Mouse (Mus musculus): ENCODE data around the gene Ntpcr. TPM values are rescaled to one million over a fixed set of nuclear protein-coding genes. Genes with fewer than 3 reads are reported as not detected.

The Ntpcr gene
- 31.4 and 35.5 TPM in 2 replicates for polyA plus RNA-seq (2015; fragmentation: Nextera tagmentation; extraction: Ambion mirVana)

DNA sequence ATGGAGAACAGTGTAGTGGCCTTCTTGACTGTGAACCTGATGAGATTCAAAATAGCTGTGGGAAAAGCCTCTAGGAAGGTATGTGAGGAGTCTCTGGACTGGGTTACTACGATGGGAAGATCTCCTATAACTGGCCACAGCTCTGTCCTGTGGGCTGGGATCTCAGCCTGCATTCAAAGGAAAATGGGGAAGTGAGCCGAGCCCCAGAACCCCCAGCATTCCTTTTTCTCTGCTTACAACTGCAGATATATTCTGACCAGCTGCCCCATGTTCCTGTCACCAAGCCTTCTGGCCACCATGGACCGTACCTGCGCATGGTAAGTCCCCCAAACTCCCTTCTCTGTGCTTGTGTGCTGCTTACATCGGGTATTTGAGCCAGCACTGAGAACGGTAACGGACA lies at the start of gene Ntpcr:
Ntpcr (plus strand) TSS at position 218 of the 400 bp plus-strand sequence.
- Histone ChIP-seq H3K9me3 (ENCODE audit: control insufficient read depth, low read length) (no peaks in the 10 kb centered on the region), H3K4me3 (ENCODE audit: low read length) (no peak within 1 kb of the TSS), H3K36me3 (ENCODE audit: control insufficient read depth, insufficient read depth, low read length) (no peaks in the 10 kb centered on the region), H3K27ac (ENCODE audit: low read length) (no peak within 1 kb of the TSS), H3K4me1 (replicated peaks; ENCODE audit: control insufficient read depth, insufficient read depth, low read length) (peaks cover 7% of the 10 kb centered on the region; the same call in 1 of the 2 replicates), H3K4me2 (ENCODE audit: low read depth, low read length) (no peak within 1 kb of the TSS), H3K9ac (ENCODE audit: low read length) (no peak within 1 kb of the TSS), H3K27me3 (ENCODE audit: control insufficient read depth, insufficient read depth, low read depth, low read length) (no peaks in the 10 kb centered on the region)
- WGBS = 64% methylated on average over 7 of the region's 7 CpGs
- no peak for ATAC-seq (ENCODE audit: low read depth)

- no peak overlapping the region for H3K4me3 ChIP-seq (ENCODE audit: low read length)
- H3K9ac ChIP-seq (ENCODE audit: low read length) = no peak overlapping the region
- no peak overlapping the region for H3K27ac ChIP-seq (ENCODE audit: low read length)
- 41% methylated on average over 8 of the region's 8 CpGs for WGBS
- no peaks in the 10 kb centered on the region for H3K4me1 ChIP-seq (replicated peaks; ENCODE audit: control insufficient read depth, insufficient read depth, low read length)
- H3K4me2 ChIP-seq (ENCODE audit: low read depth, low read length) = no peak overlapping the region
- no peak for ATAC-seq (ENCODE audit: low read depth)
- no peaks in the 10 kb centered on the region for H3K9me3 ChIP-seq (ENCODE audit: control insufficient read depth, low read length)
- no peaks in the 10 kb centered on the region for H3K27me3 ChIP-seq (ENCODE audit: control insufficient read depth, insufficient read depth, low read depth, low read length)
- H3K36me3 ChIP-seq (ENCODE audit: control insufficient read depth, insufficient read depth, low read length) = no peaks in the 10 kb centered on the region
Observed at GRCm38 (mm10) chr8:125680851-125681408, 48.8 kb upstream of the Ntpcr start.

DNA sequence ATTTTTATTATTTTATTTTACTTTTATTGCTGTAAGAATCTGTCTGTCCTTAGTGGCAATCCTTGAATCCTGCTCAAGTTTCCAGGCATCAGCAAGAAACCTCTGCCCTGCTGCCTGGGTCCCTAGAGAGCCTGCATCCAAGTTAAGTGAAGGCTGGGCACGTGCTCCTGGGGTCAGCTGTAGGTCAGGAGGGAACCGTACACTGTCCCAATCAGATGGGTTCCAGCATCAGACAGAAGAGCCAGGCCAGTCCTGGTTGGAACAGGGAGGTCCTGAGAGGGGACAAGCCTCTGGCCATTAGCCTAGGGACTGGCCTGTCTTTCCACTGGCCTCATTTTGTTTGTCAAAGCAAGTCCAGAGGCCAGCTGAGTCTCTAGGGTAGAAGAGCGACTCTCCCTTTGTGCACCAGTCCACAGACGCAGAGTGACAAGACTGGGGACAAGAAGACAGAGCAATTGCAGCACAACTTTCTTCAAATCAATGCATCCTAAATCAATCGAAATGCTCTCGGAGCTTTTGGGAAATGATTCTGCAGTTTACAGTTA lies 44.5 kb upstream of the Ntpcr start:
- H3K27me3 ChIP-seq (ENCODE audit: control insufficient read depth, insufficient read depth, low read depth, low read length) = no peaks in the 10 kb centered on the region
- H3K4me2 ChIP-seq (ENCODE audit: low read depth, low read length) = no peak overlapping the region
- WGBS = 56% methylated on average over 6 of the region's 6 CpGs
- no peaks in the 10 kb centered on the region for H3K9me3 ChIP-seq (ENCODE audit: control insufficient read depth, low read length)
- H3K36me3 ChIP-seq (ENCODE audit: control insufficient read depth, insufficient read depth, low read length) = no peaks in the 10 kb centered on the region
- no peak for ATAC-seq (ENCODE audit: low read depth)
- H3K4me3 ChIP-seq (ENCODE audit: low read length) = no peak overlapping the region
- H3K4me1 ChIP-seq (replicated peaks; ENCODE audit: control insufficient read depth, insufficient read depth, low read length) = no peaks in the 10 kb centered on the region
- H3K9ac ChIP-seq (ENCODE audit: low read length) = no peak overlapping the region
- no peak overlapping the region for H3K27ac ChIP-seq (ENCODE audit: low read length)

- no peak for ATAC-seq (ENCODE audit: low read depth)
- H3K27ac ChIP-seq (ENCODE audit: low read length) = no peak overlapping the region
- H3K4me2 ChIP-seq (ENCODE audit: low read depth, low read length) = no peak overlapping the region
- H3K9me3 ChIP-seq (ENCODE audit: control insufficient read depth, low read length) = no peaks in the 10 kb centered on the region
- no peaks in the 10 kb centered on the region for H3K36me3 ChIP-seq (ENCODE audit: control insufficient read depth, insufficient read depth, low read length)
- no peaks in the 10 kb centered on the region for H3K4me1 ChIP-seq (replicated peaks; ENCODE audit: control insufficient read depth, insufficient read depth, low read length)
- H3K27me3 ChIP-seq (ENCODE audit: control insufficient read depth, insufficient read depth, low read depth, low read length) = no peaks in the 10 kb centered on the region
- H3K9ac ChIP-seq (ENCODE audit: low read length) = no peak overlapping the region
- WGBS = 39% methylated on average over 9 of the region's 9 CpGs
- no peak overlapping the region for H3K4me3 ChIP-seq (ENCODE audit: low read length)
Observed at GRCm38 (mm10) chr8:125686221-125686865, 43.4 kb upstream of the Ntpcr start.

DNA sequence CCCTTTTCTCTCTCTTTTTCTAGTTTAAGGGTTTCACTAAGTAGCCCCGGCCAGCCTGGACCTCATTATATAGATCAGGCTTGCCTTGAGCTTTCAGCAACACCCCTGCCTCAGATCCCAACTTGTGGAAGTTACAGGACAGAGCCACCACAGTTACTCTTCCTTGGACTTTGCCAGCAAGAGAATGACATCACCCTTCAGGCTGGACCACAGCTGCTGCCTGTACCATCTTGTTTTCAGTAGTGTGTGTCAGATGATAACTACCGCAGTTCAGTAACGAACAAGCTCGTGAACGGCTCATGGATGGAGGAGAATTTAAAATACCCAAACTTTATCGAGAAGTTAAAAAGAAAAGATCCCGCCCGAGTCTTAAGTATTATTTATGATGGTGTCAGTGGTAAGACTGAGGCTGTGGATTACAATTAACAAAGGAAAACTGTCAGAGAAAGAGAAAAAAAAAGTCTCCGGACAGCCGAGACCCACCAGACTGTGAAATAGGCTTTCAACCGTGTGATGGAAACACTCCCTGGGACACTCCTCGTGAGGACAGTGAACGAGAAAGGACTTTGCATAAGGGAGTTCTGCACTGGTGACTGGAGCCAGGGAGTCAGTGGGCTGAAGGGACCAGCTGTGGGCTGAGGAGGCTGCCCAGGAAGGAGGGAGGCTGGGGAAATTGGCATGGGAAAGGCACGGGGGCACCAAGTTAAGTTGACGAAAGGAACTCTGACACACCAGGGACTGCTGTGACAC lies 39.4 kb upstream of the Ntpcr start:
- H3K4me2 ChIP-seq (ENCODE audit: low read depth, low read length) = no peak overlapping the region
- H3K4me3 ChIP-seq (ENCODE audit: low read length) = no peak overlapping the region
- no peaks in the 10 kb centered on the region for H3K9me3 ChIP-seq (ENCODE audit: control insufficient read depth, low read length)
- H3K9ac ChIP-seq (ENCODE audit: low read length) = no peak overlapping the region
- ATAC-seq (ENCODE audit: low read depth) = no peak
- WGBS = 76% methylated on average over 15 of the region's 15 CpGs
- no peaks in the 10 kb centered on the region for H3K4me1 ChIP-seq (replicated peaks; ENCODE audit: control insufficient read depth, insufficient read depth, low read length)
- no peaks in the 10 kb centered on the region for H3K36me3 ChIP-seq (ENCODE audit: control insufficient read depth, insufficient read depth, low read length)
- H3K27ac ChIP-seq (ENCODE audit: low read length) = no peak overlapping the region
- no peaks in the 10 kb centered on the region for H3K27me3 ChIP-seq (ENCODE audit: control insufficient read depth, insufficient read depth, low read depth, low read length)

GRCm38 (mm10) chr8:125690961-125691360 lies 38.8 kb upstream of the Ntpcr start:
- no peak overlapping the region for H3K4me2 ChIP-seq (ENCODE audit: low read depth, low read length)
- no peak overlapping the region for H3K4me3 ChIP-seq (ENCODE audit: low read length)
- no peak overlapping the region for H3K27ac ChIP-seq (ENCODE audit: low read length)
- no peaks in the 10 kb centered on the region for H3K9me3 ChIP-seq (ENCODE audit: control insufficient read depth, low read length)
- no peak for ATAC-seq (ENCODE audit: low read depth)
- H3K27me3 ChIP-seq (ENCODE audit: control insufficient read depth, insufficient read depth, low read depth, low read length) = no peaks in the 10 kb centered on the region
- H3K4me1 ChIP-seq (replicated peaks; ENCODE audit: control insufficient read depth, insufficient read depth, low read length) = no peaks in the 10 kb centered on the region
- no peak overlapping the region for H3K9ac ChIP-seq (ENCODE audit: low read length)
- H3K36me3 ChIP-seq (ENCODE audit: control insufficient read depth, insufficient read depth, low read length) = no peaks in the 10 kb centered on the region
- 83% methylated on average over 3 of the region's 3 CpGs for WGBS

DNA sequence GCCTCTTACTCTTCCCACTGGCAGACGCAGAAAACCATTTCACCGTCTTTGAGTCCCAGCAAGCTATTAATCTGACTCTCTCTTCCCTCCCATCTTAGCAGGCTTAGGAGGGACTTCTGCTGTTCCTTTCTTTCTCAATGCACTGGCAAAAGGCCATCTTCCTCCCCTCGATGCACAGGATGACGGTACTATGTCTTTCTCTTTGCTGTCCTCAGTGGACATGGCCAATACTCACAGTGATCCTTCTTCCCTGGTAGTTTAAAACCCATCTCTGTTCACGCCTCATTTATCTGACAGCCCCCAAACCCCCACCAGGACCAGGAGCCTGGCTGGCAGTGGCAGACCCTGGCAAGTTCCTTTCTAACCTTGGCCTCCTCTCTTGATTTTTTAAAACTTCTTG lies 37.3 kb upstream of the Ntpcr start:
- no peak for ATAC-seq (ENCODE audit: low read depth)
- no peaks in the 10 kb centered on the region for H3K9me3 ChIP-seq (ENCODE audit: control insufficient read depth, low read length)
- H3K27me3 ChIP-seq (ENCODE audit: control insufficient read depth, insufficient read depth, low read depth, low read length) = no peaks in the 10 kb centered on the region
- no peaks in the 10 kb centered on the region for H3K36me3 ChIP-seq (ENCODE audit: control insufficient read depth, insufficient read depth, low read length)
- no peaks in the 10 kb centered on the region for H3K4me1 ChIP-seq (replicated peaks; ENCODE audit: control insufficient read depth, insufficient read depth, low read length)
- H3K9ac ChIP-seq (ENCODE audit: low read length) = no peak overlapping the region
- H3K4me2 ChIP-seq (ENCODE audit: low read depth, low read length) = no peak overlapping the region
- no peak overlapping the region for H3K27ac ChIP-seq (ENCODE audit: low read length)
- no peak overlapping the region for H3K4me3 ChIP-seq (ENCODE audit: low read length)
- WGBS = 44% methylated on average over 5 of the region's 5 CpGs

DNA sequence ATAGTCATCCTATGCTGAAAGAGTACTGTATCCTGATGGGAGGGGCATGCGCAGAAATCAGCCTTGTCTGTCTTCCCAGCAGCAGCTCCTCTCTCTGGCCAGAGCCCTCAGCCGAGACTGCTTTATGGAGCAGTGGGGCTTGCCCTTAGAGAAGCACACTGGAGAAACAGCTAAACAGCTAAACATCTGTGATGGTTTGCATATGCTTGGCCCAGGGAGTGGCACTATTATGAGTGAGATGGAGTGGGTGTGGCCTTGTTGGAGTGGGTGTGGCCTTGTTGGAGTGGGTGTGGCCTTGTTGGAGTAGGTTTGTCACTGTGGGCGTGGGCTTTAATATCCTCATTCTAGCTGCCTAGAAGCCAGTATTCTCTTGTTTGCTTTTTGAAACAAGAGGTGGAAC lies 36.6 kb upstream of the Ntpcr start:
- Histone ChIP-seq H3K4me2 (ENCODE audit: low read depth, low read length) (no peak overlapping the region), H3K27me3 (ENCODE audit: control insufficient read depth, insufficient read depth, low read depth, low read length) (no peaks in the 10 kb centered on the region), H3K27ac (ENCODE audit: low read length) (no peak overlapping the region), H3K4me3 (ENCODE audit: low read length) (no peak overlapping the region), H3K9ac (ENCODE audit: low read length) (no peak overlapping the region), H3K9me3 (ENCODE audit: control insufficient read depth, low read length) (no peaks in the 10 kb centered on the region), H3K4me1 (replicated peaks; ENCODE audit: control insufficient read depth, insufficient read depth, low read length) (no peaks in the 10 kb centered on the region), H3K36me3 (ENCODE audit: control insufficient read depth, insufficient read depth, low read length) (no peaks in the 10 kb centered on the region)
- ATAC-seq (ENCODE audit: low read depth) = no peak; the same call in 1 of the 2 replicates
- WGBS = 70% methylated on average over 3 of the region's 3 CpGs

DNA sequence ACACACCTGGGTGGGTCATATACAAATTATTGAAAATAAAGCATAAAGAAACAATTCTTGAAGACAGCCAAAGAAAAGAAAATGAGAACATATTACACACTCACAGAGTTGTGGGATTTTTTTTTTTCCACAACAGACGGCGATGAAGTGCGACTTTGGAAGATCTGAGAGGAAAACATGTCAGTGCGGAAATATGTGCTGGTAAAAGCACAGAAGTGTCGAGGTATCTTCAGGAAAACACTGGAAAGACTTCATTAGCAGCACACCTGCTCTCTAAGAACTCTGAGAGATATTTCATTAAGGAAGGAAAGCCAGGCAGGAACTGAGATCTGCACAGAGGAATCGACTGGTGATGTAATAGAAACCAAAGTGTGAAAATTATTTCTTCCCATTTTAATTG lies 33.8 kb upstream of the Ntpcr start:
- no peak overlapping the region for H3K9ac ChIP-seq (ENCODE audit: low read length)
- no peak overlapping the region for H3K27ac ChIP-seq (ENCODE audit: low read length)

More for the DNA sequence above, 33.8 kb upstream of the Ntpcr start:
- Histone ChIP-seq H3K4me3 (ENCODE audit: low read length) (no peak overlapping the region), H3K36me3 (ENCODE audit: control insufficient read depth, insufficient read depth, low read length) (no peaks in the 10 kb centered on the region), H3K27me3 (ENCODE audit: control insufficient read depth, insufficient read depth, low read depth, low read length) (no peaks in the 10 kb centered on the region), H3K4me2 (ENCODE audit: low read depth, low read length) (no peak overlapping the region), H3K9me3 (ENCODE audit: control insufficient read depth, low read length) (no peaks in the 10 kb centered on the region; the same call in 1 of the 2 replicates), H3K4me1 (replicated peaks; ENCODE audit: control insufficient read depth, insufficient read depth, low read length) (no peaks in the 10 kb centered on the region)
- WGBS = 82% methylated on average over 6 of the region's 6 CpGs
- no peak for ATAC-seq (ENCODE audit: low read depth)

All from lung, embryonic 16.5 days (tissue).